Mouse (Mus musculus): ENCODE measurements around the gene Mrps5. TPM values are rescaled to one million over a fixed set of nuclear protein-coding genes. Genes with fewer than 3 reads are reported as not detected.
A peak's percentile ranks its signal among the peaks of the same experiment; 100 is the strongest.

The Mrps5 gene
- polyA plus RNA-seq, 1 experiment: 72.0 TPM

GRCm38 (mm10) chr2:127632601-127633000 lies 45.6 kb downstream of the Mrps5 start:
- Histone ChIP-seq H3K27ac (ENCODE audit: insufficient read depth, low read depth, low read length) (no peak overlapping the region), H3K27me3 (replicated peaks; ENCODE audit: control insufficient read depth, insufficient read depth, low read length) (no peaks in the 10 kb centered on the region), H3K4me3 (ENCODE audit: insufficient read depth, low read depth, low read length) (no peak overlapping the region), H3K36me3 (ENCODE audit: control insufficient read depth, insufficient read depth, low read length) (peaks cover 2% of the 10 kb centered on the region; the same call in 1 of the 2 replicates), H3K4me1 (ENCODE audit: control insufficient read depth, insufficient read depth, low read length) (peaks cover 4% of the 10 kb centered on the region; the same call in 1 of the 2 replicates)
- WGBS: 77% methylated on average over 2 of the region's 2 CpGs
- DNase-seq: no peak
- TF ChIP-seq POLR2A (IDR thresholded peaks at IDR 0.05; ENCODE audit: low read depth, low read length) (no peak), CTCF (conservative IDR thresholded peaks at IDR 0.05; ENCODE audit: insufficient read depth, insufficient read length, low read depth, low read length) (no peak)

- peak; percentile 95 for DNase-seq
- peaks cover 2% of the 10 kb centered on the region; the same call in 1 of the 2 replicates for H3K36me3 ChIP-seq (ENCODE audit: control insufficient read depth, insufficient read depth, low read length)
- H3K4me1 ChIP-seq (ENCODE audit: control insufficient read depth, insufficient read depth, low read length): peaks cover 9% of the 10 kb centered on the region; the same call in 1 of the 2 replicates
- 26% methylated on average over 6 of the region's 6 CpGs for WGBS
- H3K4me3 ChIP-seq (ENCODE audit: insufficient read depth, low read depth, low read length): no peak overlapping the region
- H3K27me3 ChIP-seq (replicated peaks; ENCODE audit: control insufficient read depth, insufficient read depth, low read length): no peaks in the 10 kb centered on the region
- peak overlapping the region; percentile 89 for H3K27ac ChIP-seq (ENCODE audit: insufficient read depth, low read depth, low read length)
- TF ChIP-seq CTCF (conservative IDR thresholded peaks at IDR 0.05; ENCODE audit: insufficient read depth, insufficient read length, low read depth, low read length) (no peak), POLR2A (IDR thresholded peaks at IDR 0.05; ENCODE audit: low read depth, low read length) (no peak)
Measured at GRCm38 (mm10) chr2:127635581-127635980, 48.6 kb downstream of the Mrps5 start.

GRCm38 (mm10) chr2:127638973-127639372 lies 52.0 kb downstream of the Mrps5 start:
- TF ChIP-seq POLR2A (IDR thresholded peaks at IDR 0.05; ENCODE audit: low read depth, low read length) (no peak), CTCF (conservative IDR thresholded peaks at IDR 0.05; ENCODE audit: insufficient read depth, insufficient read length, low read depth, low read length) (no peak)
- DNase-seq: no peak
- WGBS: 61% methylated on average over 9 of the region's 9 CpGs

GRCm38 (mm10) chr2:127643728-127644704 lies 57.0 kb downstream of the Mrps5 start:
- no peak for DNase-seq
- Histone ChIP-seq H3K36me3 (ENCODE audit: control insufficient read depth, insufficient read depth, low read length) (no peaks in the 10 kb centered on the region; the same call in 1 of the 2 replicates), H3K4me1 (ENCODE audit: control insufficient read depth, insufficient read depth, low read length) (peaks cover 13% of the 10 kb centered on the region), H3K4me3 (ENCODE audit: insufficient read depth, low read depth, low read length) (no peak overlapping the region), H3K27me3 (replicated peaks; ENCODE audit: control insufficient read depth, insufficient read depth, low read length) (no peaks in the 10 kb centered on the region), H3K27ac (ENCODE audit: insufficient read depth, low read depth, low read length) (peak overlapping the region; percentile 34)
- 52% methylated on average over 19 of the region's 19 CpGs for WGBS
- no peak for TF ChIP-seq CTCF (conservative IDR thresholded peaks at IDR 0.05; ENCODE audit: insufficient read depth, insufficient read length, low read depth, low read length)

More at GRCm38 (mm10) chr2:127638973-127639372, 52.0 kb downstream of the Mrps5 start:
- no peaks in the 10 kb centered on the region for H3K27me3 ChIP-seq (replicated peaks; ENCODE audit: control insufficient read depth, insufficient read depth, low read length)
- H3K27ac ChIP-seq (ENCODE audit: insufficient read depth, low read depth, low read length): peak overlapping the region; percentile 41
- peaks cover 9% of the 10 kb centered on the region; the same call in 1 of the 2 replicates for H3K4me1 ChIP-seq (ENCODE audit: control insufficient read depth, insufficient read depth, low read length)
- no peak overlapping the region for H3K4me3 ChIP-seq (ENCODE audit: insufficient read depth, low read depth, low read length)
- H3K36me3 ChIP-seq (ENCODE audit: control insufficient read depth, insufficient read depth, low read length): peaks cover 2% of the 10 kb centered on the region; the same call in 1 of the 2 replicates

- WGBS: 53% methylated on average over 5 of the region's 5 CpGs
- peak overlapping the region; percentile 33; the same call in 1 of the 2 replicates for H3K27ac ChIP-seq (ENCODE audit: insufficient read depth, low read depth, low read length)
- DNase-seq: no peak
- H3K4me1 ChIP-seq (ENCODE audit: control insufficient read depth, insufficient read depth, low read length): peaks cover 17% of the 10 kb centered on the region
- no peak for TF ChIP-seq POLR2A (IDR thresholded peaks at IDR 0.05; ENCODE audit: low read depth, low read length)
- H3K36me3 ChIP-seq (ENCODE audit: control insufficient read depth, insufficient read depth, low read length): no peaks in the 10 kb centered on the region
- H3K27me3 ChIP-seq (replicated peaks; ENCODE audit: control insufficient read depth, insufficient read depth, low read length): no peaks in the 10 kb centered on the region
- H3K4me3 ChIP-seq (ENCODE audit: insufficient read depth, low read depth, low read length): no peak overlapping the region
Measured at GRCm38 (mm10) chr2:127646875-127647274, 59.9 kb downstream of the Mrps5 start.

GRCm38 (mm10) chr2:127648145-127648544 lies 61.1 kb downstream of the Mrps5 start:
- 79% methylated on average over 6 of the region's 6 CpGs for WGBS
- no peak for DNase-seq
- TF ChIP-seq POLR2A (IDR thresholded peaks at IDR 0.05; ENCODE audit: low read depth, low read length) (no peak), CTCF (conservative IDR thresholded peaks at IDR 0.05; ENCODE audit: insufficient read depth, insufficient read length, low read depth, low read length) (no peak)
- no peaks in the 10 kb centered on the region for H3K27me3 ChIP-seq (replicated peaks; ENCODE audit: control insufficient read depth, insufficient read depth, low read length)
- H3K4me1 ChIP-seq (ENCODE audit: control insufficient read depth, insufficient read depth, low read length): peaks cover 17% of the 10 kb centered on the region
- no peak overlapping the region for H3K27ac ChIP-seq (ENCODE audit: insufficient read depth, low read depth, low read length)
- H3K4me3 ChIP-seq (ENCODE audit: insufficient read depth, low read depth, low read length): no peak overlapping the region
- H3K36me3 ChIP-seq (ENCODE audit: control insufficient read depth, insufficient read depth, low read length): no peaks in the 10 kb centered on the region

GRCm38 (mm10) chr2:127649921-127650320 lies 62.9 kb downstream of the Mrps5 start:
- no peaks in the 10 kb centered on the region for H3K36me3 ChIP-seq (ENCODE audit: control insufficient read depth, insufficient read depth, low read length)
- no peak for TF ChIP-seq CTCF (conservative IDR thresholded peaks at IDR 0.05; ENCODE audit: insufficient read depth, insufficient read length, low read depth, low read length)
- TF ChIP-seq POLR2A (IDR thresholded peaks at IDR 0.05; ENCODE audit: low read depth, low read length): no peak
- H3K4me3 ChIP-seq (ENCODE audit: insufficient read depth, low read depth, low read length): no peak overlapping the region
- peak overlapping the region; percentile 65 for H3K27ac ChIP-seq (ENCODE audit: insufficient read depth, low read depth, low read length)
- H3K27me3 ChIP-seq (replicated peaks; ENCODE audit: control insufficient read depth, insufficient read depth, low read length): no peaks in the 10 kb centered on the region
- 26% methylated on average over 5 of the region's 5 CpGs for WGBS
- peaks cover 16% of the 10 kb centered on the region for H3K4me1 ChIP-seq (ENCODE audit: control insufficient read depth, insufficient read depth, low read length)
- DNase-seq: peak; percentile 87

All from kidney, adult 2 months (tissue).